Mouse (Mus musculus): Measurements from ENCODE around the gene Rbm6. TPM values are rescaled to one million over a fixed set of nuclear protein-coding genes. Genes with fewer than 3 reads are reported as not detected.

The Rbm6 gene
- polyA plus RNA-seq, 1 experiment from 2014 or later, result 79.0 TPM

GRCm38 (mm10) chr9:107738020-107738840 lies 134.8 kb downstream of the Rbm6 start:
- H3K27ac ChIP-seq, result peak overlapping the region; percentile 60
- H3K4me1 ChIP-seq, result peaks cover 36% of the 10 kb centered on the region
- peaks cover 16% of the 10 kb centered on the region; the same call in 1 of the 2 replicates for H3K27me3 ChIP-seq
- no peak overlapping the region for H3K4me3 ChIP-seq (replicated peaks)
- peaks cover 52% of the 10 kb centered on the region for H3K36me3 ChIP-seq
- no peak overlapping the region for H3K4me2 ChIP-seq
- H3K9me3 ChIP-seq (replicated peaks), result no peaks in the 10 kb centered on the region
- 0 out of 2 replicates have a peak overlapping the region, but pooled peaks have one; percentile 1 for H3K9ac ChIP-seq
- WGBS, result 21% methylated on average over 7 of the region's 7 CpGs
- peak; percentile 57 for ATAC-seq (replicated peaks; ENCODE audit: low FRiP score)

- Histone ChIP-seq H3K4me3 (replicated peaks) (peak overlapping the region; percentile 21), H3K27ac (peak overlapping the region; percentile 95), H3K27me3 (peaks cover 16% of the 10 kb centered on the region; the same call in 1 of the 2 replicates), H3K4me1 (peaks cover 43% of the 10 kb centered on the region), H3K9me3 (replicated peaks) (no peaks in the 10 kb centered on the region), H3K9ac (peak overlapping the region; percentile 30; the same call in 1 of the 2 replicates), H3K4me2 (peak overlapping the region; percentile 48), H3K36me3 (peaks cover 31% of the 10 kb centered on the region)
- under 1% methylated on average over 7 of the region's 7 CpGs for WGBS
- ATAC-seq (replicated peaks; ENCODE audit: low FRiP score), result peak; percentile 65
Measured at GRCm38 (mm10) chr9:107736185-107736485, 136.9 kb downstream of the Rbm6 start.

DNA sequence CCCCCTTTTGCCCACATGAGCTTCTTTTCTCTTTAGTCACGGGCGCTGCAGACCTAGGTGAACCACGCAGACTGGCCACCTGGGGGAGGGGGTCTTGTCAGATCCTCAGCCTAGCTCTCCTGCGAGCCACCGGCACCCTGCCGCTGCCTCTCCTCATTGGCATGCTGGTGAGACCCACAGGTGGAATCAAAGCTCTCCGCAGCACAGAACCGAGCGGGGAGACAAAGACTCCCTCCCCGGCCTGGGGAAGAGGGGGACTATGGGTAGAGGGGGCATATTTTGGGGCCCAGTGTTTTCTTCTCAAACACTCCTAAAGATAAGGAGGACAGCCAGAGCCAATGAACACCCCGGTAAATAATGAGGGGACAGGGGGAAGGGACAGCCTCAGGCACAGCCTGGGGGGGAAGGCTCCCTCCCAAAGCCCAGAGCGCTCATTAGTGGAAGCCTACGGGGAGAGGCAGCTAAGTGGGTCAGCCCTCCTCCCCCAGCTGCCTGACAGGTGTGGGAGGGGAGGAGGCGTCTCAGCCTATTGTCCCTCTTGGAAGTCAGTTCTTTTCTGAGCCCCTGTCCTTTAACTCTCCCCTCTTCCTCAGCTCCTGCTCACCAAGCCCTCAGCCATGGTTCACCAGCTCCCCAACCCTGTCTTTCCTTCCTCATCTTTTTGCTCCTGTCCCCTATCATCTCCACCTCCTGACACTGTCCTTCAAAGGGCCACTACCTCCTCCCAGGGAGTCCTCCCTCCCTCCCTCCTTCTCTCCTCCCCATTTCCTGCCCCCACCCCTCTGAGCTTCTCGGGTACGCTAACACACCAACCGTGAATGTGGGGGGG lies 137.5 kb downstream of the Rbm6 start:
- H3K4me2 ChIP-seq, result peak overlapping the region; percentile 48
- H3K27me3 ChIP-seq, result peaks cover 16% of the 10 kb centered on the region; the same call in 1 of the 2 replicates
- WGBS, result 6% methylated on average over 17 of the region's 17 CpGs
- H3K9me3 ChIP-seq (replicated peaks), result no peaks in the 10 kb centered on the region
- H3K4me1 ChIP-seq, result peaks cover 44% of the 10 kb centered on the region
- H3K36me3 ChIP-seq, result peaks cover 25% of the 10 kb centered on the region
- peak overlapping the region; percentile 30 for H3K9ac ChIP-seq
- ATAC-seq (replicated peaks; ENCODE audit: low FRiP score), result peak; percentile 50
- peak overlapping the region; percentile 95 for H3K27ac ChIP-seq
- H3K4me3 ChIP-seq (replicated peaks), result peak overlapping the region; percentile 21

DNA sequence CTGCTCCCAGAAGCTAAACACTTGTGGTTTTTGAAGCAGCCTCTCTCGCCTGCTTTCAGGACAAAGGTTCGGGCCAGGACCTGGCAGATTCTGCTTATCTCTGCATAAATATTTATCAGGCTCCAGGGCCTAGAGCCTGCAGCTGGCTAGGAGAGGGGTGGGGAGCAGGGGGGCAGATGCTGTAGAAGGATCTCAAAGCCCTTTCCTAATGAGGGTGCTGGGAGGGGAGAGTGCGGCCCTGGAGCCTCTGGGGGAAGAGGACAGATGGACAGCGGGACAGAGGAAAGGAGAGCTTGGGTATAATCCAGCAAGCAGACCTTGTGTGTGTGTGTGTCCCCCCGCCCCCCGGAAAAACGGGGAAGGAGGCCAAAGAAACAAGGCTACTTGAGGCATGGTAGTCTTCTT lies 138.5 kb downstream of the Rbm6 start:
- H3K4me3 ChIP-seq (replicated peaks), result no peak overlapping the region
- H3K4me1 ChIP-seq, result peaks cover 48% of the 10 kb centered on the region
- no peaks in the 10 kb centered on the region for H3K9me3 ChIP-seq (replicated peaks)
- H3K36me3 ChIP-seq, result peaks cover 15% of the 10 kb centered on the region
- H3K27me3 ChIP-seq, result peaks cover 16% of the 10 kb centered on the region; the same call in 1 of the 2 replicates
- 0 out of 2 replicates have a peak overlapping the region, but pooled peaks have one; percentile 48 for H3K4me2 ChIP-seq
- 35% methylated on average over 7 of the region's 7 CpGs for WGBS
- H3K9ac ChIP-seq, result peak overlapping the region; percentile 30; the same call in 1 of the 2 replicates
- no peak for ATAC-seq (replicated peaks; ENCODE audit: low FRiP score)
- H3K27ac ChIP-seq, result peak overlapping the region; percentile 95

- ATAC-seq (replicated peaks; ENCODE audit: low FRiP score), result no peak
- 48% methylated on average over 3 of the region's 3 CpGs for WGBS
Measured at GRCm38 (mm10) chr9:107729709-107730108, 143.3 kb downstream of the Rbm6 start.

DNA sequence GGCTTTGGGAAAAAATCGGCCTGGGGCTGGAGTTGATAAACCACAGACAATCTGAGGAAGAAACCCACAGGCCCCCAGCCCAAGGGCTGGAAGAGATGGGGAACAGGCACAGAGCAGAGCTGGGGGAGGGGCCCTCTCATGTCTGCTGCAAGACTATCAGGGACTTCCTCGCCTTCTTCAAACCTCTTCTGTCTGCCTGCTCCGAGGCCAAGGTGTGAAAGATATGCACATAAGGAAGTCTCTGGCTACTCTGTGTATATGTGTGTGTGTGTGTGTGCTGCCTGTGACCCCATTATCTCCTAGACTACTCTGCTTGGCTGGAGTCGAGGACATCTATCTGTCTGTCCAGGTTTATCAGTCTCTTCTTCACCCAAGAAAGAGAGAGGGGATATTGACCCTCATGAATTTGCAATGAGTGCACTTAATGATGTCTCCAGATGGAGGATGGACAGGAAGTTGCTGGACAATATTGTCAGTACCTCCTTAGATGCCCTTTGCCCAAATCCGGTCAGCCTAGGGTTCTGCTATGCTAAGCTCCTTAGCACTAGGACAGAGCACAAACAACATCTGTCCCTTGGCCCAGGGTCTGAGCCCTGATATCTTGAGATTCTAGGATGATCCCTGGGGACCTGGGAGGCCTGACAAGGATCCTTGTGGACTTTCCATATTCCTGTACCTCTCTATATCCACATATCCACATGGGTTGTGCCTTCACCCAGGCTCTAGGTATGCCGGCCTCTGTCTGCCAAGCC lies 143.9 kb downstream of the Rbm6 start:
- H3K4me3 ChIP-seq (replicated peaks), result no peak overlapping the region
- no peak overlapping the region for H3K9ac ChIP-seq
- no peaks in the 10 kb centered on the region for H3K9me3 ChIP-seq (replicated peaks)
- no peaks in the 10 kb centered on the region for H3K27me3 ChIP-seq
- H3K4me2 ChIP-seq, result no peak overlapping the region
- no peak for ATAC-seq (replicated peaks; ENCODE audit: low FRiP score)
- no peaks in the 10 kb centered on the region for H3K36me3 ChIP-seq
- H3K4me1 ChIP-seq, result peaks cover 66% of the 10 kb centered on the region
- 71% methylated on average over 6 of the region's 6 CpGs for WGBS
- H3K27ac ChIP-seq, result no peak overlapping the region

More at GRCm38 (mm10) chr9:107729709-107730108, 143.3 kb downstream of the Rbm6 start:
- Histone ChIP-seq H3K36me3 (no peaks in the 10 kb centered on the region), H3K9me3 (replicated peaks) (no peaks in the 10 kb centered on the region), H3K27ac (no peak overlapping the region), H3K4me2 (no peak overlapping the region), H3K9ac (no peak overlapping the region), H3K27me3 (no peaks in the 10 kb centered on the region), H3K4me3 (replicated peaks) (no peak overlapping the region), H3K4me1 (peaks cover 65% of the 10 kb centered on the region)

DNA sequence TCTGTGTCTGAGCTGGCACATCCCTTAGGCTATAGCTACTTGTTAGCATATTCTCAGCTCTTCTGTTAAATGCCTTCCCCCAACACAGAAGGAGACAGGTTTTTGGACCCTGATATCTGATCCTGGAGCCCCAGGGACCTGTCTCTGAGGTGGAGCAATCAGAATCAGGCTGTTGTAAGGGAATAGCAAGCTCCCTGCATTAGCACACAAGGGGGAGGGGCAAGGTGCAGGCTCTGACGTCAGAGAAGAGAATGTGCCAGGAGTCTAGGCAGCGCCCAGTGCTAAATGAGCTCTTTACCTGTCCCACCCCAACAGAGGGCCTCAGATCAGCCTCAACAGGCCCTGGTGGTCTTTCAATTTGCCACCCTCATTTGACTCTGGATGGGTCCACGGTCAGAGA lies 146.0 kb downstream of the Rbm6 start:
- H3K27ac ChIP-seq, result peak overlapping the region; percentile 95
- no peaks in the 10 kb centered on the region for H3K27me3 ChIP-seq
- no peaks in the 10 kb centered on the region for H3K9me3 ChIP-seq (replicated peaks)
- no peaks in the 10 kb centered on the region for H3K36me3 ChIP-seq
- H3K4me2 ChIP-seq, result no peak overlapping the region
- no peak for ATAC-seq (replicated peaks; ENCODE audit: low FRiP score)
- H3K4me3 ChIP-seq (replicated peaks), result no peak overlapping the region
- peaks cover 87% of the 10 kb centered on the region for H3K4me1 ChIP-seq
- 44% methylated on average over 3 of the region's 3 CpGs for WGBS
- H3K9ac ChIP-seq, result no peak overlapping the region

DNA sequence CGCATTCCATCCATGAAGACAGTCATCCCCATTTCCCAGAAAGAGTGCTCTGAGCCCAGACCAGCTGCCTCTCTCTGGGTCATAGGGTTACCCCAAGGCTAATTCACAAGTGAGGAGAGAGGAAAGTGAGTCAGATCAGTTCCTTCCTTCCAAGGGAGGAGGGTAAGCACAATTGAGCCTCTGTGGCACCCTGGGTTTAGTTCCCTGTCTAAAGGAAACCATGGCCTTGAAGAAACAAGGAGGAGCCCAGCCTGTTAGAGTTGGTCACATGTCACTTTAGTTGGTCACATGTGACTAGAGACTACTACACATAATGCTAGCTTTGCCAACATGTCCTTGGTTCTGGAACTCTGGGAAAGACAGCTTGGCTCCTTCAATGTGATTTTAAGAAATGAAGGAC lies 148.2 kb downstream of the Rbm6 start:
- no peak overlapping the region for H3K9ac ChIP-seq
- H3K4me2 ChIP-seq, result no peak overlapping the region
- H3K9me3 ChIP-seq (replicated peaks), result no peaks in the 10 kb centered on the region
- no peaks in the 10 kb centered on the region for H3K36me3 ChIP-seq
- H3K27ac ChIP-seq, result peak overlapping the region; percentile 95
- peaks cover 90% of the 10 kb centered on the region for H3K4me1 ChIP-seq
- 89% methylated on average over 1 of the region's 1 CpGs for WGBS
- H3K4me3 ChIP-seq (replicated peaks), result no peak overlapping the region
- ATAC-seq (replicated peaks; ENCODE audit: low FRiP score), result no peak
- H3K27me3 ChIP-seq, result no peaks in the 10 kb centered on the region

- ATAC-seq (replicated peaks; ENCODE audit: low FRiP score), result peak; percentile 83
- H3K4me1 ChIP-seq, result peaks cover 84% of the 10 kb centered on the region
- 2% methylated on average over 10 of the region's 11 CpGs for WGBS
Measured at GRCm38 (mm10) chr9:107723794-107724531, 149.1 kb downstream of the Rbm6 start.

More at GRCm38 (mm10) chr9:107723794-107724531, 149.1 kb downstream of the Rbm6 start:
- Histone ChIP-seq H3K4me2 (peak overlapping the region; percentile 56), H3K36me3 (no peaks in the 10 kb centered on the region), H3K9me3 (replicated peaks) (no peaks in the 10 kb centered on the region), H3K27ac (peak overlapping the region; percentile 95), H3K9ac (no peak overlapping the region), H3K4me3 (replicated peaks) (peak overlapping the region; percentile 16; the same call in 1 of the 2 replicates), H3K27me3 (no peaks in the 10 kb centered on the region)
